Mouse (Mus musculus) urinary bladder, postnatal 36 days (tissue): ENCODE results near the gene Vmn1r189.
"Not testable (repeated sequence)": the region's sequence is repeated elsewhere in the genome, so short reads cannot be mapped to it uniquely, and the experiment has no call there.

Experiments
- DNase-seq, 2 experiments: peaks; one replicate each; pipeline ENCODE4 v3.0.0; 2022; ENCODE audit warnings: low spot score in 2 of 2, mixed read lengths in 1 of 2

The Vmn1r189 gene

GRCm38 (mm10) chr13:22105724-22106123 lies at the start of gene Vmn1r189:
Gene Vmn1r189 (minus strand): TSS chr13:22105824.
- not testable (repeated sequence) for DNase-seq

GRCm38 (mm10) chr13:22136495-22137293 lies 31.1 kb upstream of the Vmn1r189 start:
- not testable (repeated sequence) for DNase-seq

GRCm38 (mm10) chr13:22084140-22084539 lies 21.5 kb downstream of the Vmn1r189 start, which contains the start of gene Vmn1r188:
Gene Vmn1r188 (plus strand): TSS chr13:22084440.
- DNase-seq: not testable (repeated sequence)

GRCm38 (mm10) chr13:22063468-22063867 lies 42.2 kb downstream of the Vmn1r189 start:
- DNase-seq: no peak

GRCm38 (mm10) chr13:22061422-22061821 lies 44.2 kb downstream of the Vmn1r189 start:
- DNase-seq: no peak

- DNase-seq: no peak
These were observed 51.9 kb downstream of the Vmn1r189 start for GRCm38 (mm10) chr13:22053754-22054153.

GRCm38 (mm10) chr13:22051523-22051859 lies 54.1 kb downstream of the Vmn1r189 start:
- no peak for DNase-seq

- DNase-seq: peak; percentile 82 to 87
These were observed 54.8 kb downstream of the Vmn1r189 start for GRCm38 (mm10) chr13:22050591-22051522.
